Mouse (Mus musculus): ENCODE results near the gene Cln5. TPM values are rescaled to one million over a fixed set of nuclear protein-coding genes. Genes with fewer than 3 reads are reported as not detected.

Gene Cln5
- polyA plus RNA-seq, 1 experiment from 2014 or later = 29.8 TPM

GRCm38 (mm10) chr14:103086671-103087324, 16.8 kb downstream of the Cln5 start:
- no peaks in the 10 kb centered on the region for H3K27me3 ChIP-seq (ENCODE audit: control insufficient read depth, insufficient read depth, low read length)
- H3K27ac ChIP-seq (replicated peaks; ENCODE audit: low read depth, low read length) = no peak overlapping the region
- no peak overlapping the region for H3K4me2 ChIP-seq (ENCODE audit: low read depth, severe bottlenecking)
- H3K36me3 ChIP-seq (ENCODE audit: control insufficient read depth, insufficient read depth, low read length) = peaks cover 18% of the 10 kb centered on the region; the same call in 1 of the 2 replicates
- 92% methylated on average over 4 of the region's 4 CpGs for WGBS
- H3K9ac ChIP-seq (ENCODE audit: low read length) = no peak overlapping the region
- DNase-seq (ENCODE audit: low spot score) (no peak), ATAC-seq (ENCODE audit: insufficient number of reproducible peaks, low FRiP score, low TSS enrichment, low read depth) (no peak)
- no peak overlapping the region for H3K4me3 ChIP-seq (ENCODE audit: low read depth, low read length)
- no peaks in the 10 kb centered on the region for H3K4me1 ChIP-seq (ENCODE audit: control insufficient read depth, insufficient read depth, low read length)
- no peaks in the 10 kb centered on the region for H3K9me3 ChIP-seq (ENCODE audit: control insufficient read depth, low read length)

- Histone ChIP-seq H3K4me2 (ENCODE audit: low read depth, severe bottlenecking) (no peak overlapping the region), H3K9ac (ENCODE audit: low read length) (no peak overlapping the region), H3K27me3 (ENCODE audit: control insufficient read depth, insufficient read depth, low read length) (no peaks in the 10 kb centered on the region), H3K27ac (replicated peaks; ENCODE audit: low read depth, low read length) (no peak overlapping the region), H3K36me3 (ENCODE audit: control insufficient read depth, insufficient read depth, low read length) (peaks cover 16% of the 10 kb centered on the region; the same call in 1 of the 2 replicates), H3K4me1 (ENCODE audit: control insufficient read depth, insufficient read depth, low read length) (no peaks in the 10 kb centered on the region), H3K9me3 (ENCODE audit: control insufficient read depth, low read length) (no peaks in the 10 kb centered on the region), H3K4me3 (ENCODE audit: low read depth, low read length) (no peak overlapping the region)
- ATAC-seq (ENCODE audit: insufficient number of reproducible peaks, low FRiP score, low TSS enrichment, low read depth) (no peak), DNase-seq (ENCODE audit: low spot score) (no peak)
- 90% methylated on average over 5 of the region's 5 CpGs for WGBS
Observed at GRCm38 (mm10) chr14:103087846-103088245, 17.8 kb downstream of the Cln5 start.

GRCm38 (mm10) chr14:103088624-103089023, 18.6 kb downstream of the Cln5 start:
- no peak for ATAC-seq (ENCODE audit: insufficient number of reproducible peaks, low FRiP score, low TSS enrichment, low read depth)
- Histone ChIP-seq H3K9ac (ENCODE audit: low read length) (no peak overlapping the region), H3K4me2 (ENCODE audit: low read depth, severe bottlenecking) (no peak overlapping the region), H3K4me1 (ENCODE audit: control insufficient read depth, insufficient read depth, low read length) (no peaks in the 10 kb centered on the region), H3K27ac (replicated peaks; ENCODE audit: low read depth, low read length) (no peak overlapping the region), H3K36me3 (ENCODE audit: control insufficient read depth, insufficient read depth, low read length) (peaks cover 12% of the 10 kb centered on the region; the same call in 1 of the 2 replicates), H3K9me3 (ENCODE audit: control insufficient read depth, low read length) (no peaks in the 10 kb centered on the region), H3K4me3 (ENCODE audit: low read depth, low read length) (no peak overlapping the region), H3K27me3 (ENCODE audit: control insufficient read depth, insufficient read depth, low read length) (no peaks in the 10 kb centered on the region)
- DNase-seq (ENCODE audit: low spot score) = peak; percentile 47
- WGBS = 68% methylated on average over 6 of the region's 6 CpGs

- Histone ChIP-seq H3K27ac (replicated peaks; ENCODE audit: low read depth, low read length) (no peak overlapping the region), H3K27me3 (ENCODE audit: control insufficient read depth, insufficient read depth, low read length) (no peaks in the 10 kb centered on the region), H3K4me3 (ENCODE audit: low read depth, low read length) (no peak overlapping the region), H3K9ac (ENCODE audit: low read length) (no peak overlapping the region), H3K4me2 (ENCODE audit: low read depth, severe bottlenecking) (no peak overlapping the region), H3K4me1 (ENCODE audit: control insufficient read depth, insufficient read depth, low read length) (no peaks in the 10 kb centered on the region), H3K36me3 (ENCODE audit: control insufficient read depth, insufficient read depth, low read length) (peaks cover 2% of the 10 kb centered on the region; the same call in 1 of the 2 replicates), H3K9me3 (ENCODE audit: control insufficient read depth, low read length) (no peaks in the 10 kb centered on the region)
- WGBS = 86% methylated on average over 3 of the region's 3 CpGs
- no peak for ATAC-seq (ENCODE audit: insufficient number of reproducible peaks, low FRiP score, low TSS enrichment, low read depth)
- DNase-seq (ENCODE audit: low spot score) = no peak
Observed at GRCm38 (mm10) chr14:103093236-103093635, 23.2 kb downstream of the Cln5 start.

- Histone ChIP-seq H3K36me3 (ENCODE audit: control insufficient read depth, insufficient read depth, low read length) (peaks cover 2% of the 10 kb centered on the region; the same call in 1 of the 2 replicates), H3K27ac (replicated peaks; ENCODE audit: low read depth, low read length) (no peak overlapping the region), H3K9me3 (ENCODE audit: control insufficient read depth, low read length) (no peaks in the 10 kb centered on the region), H3K4me3 (ENCODE audit: low read depth, low read length) (no peak overlapping the region), H3K27me3 (ENCODE audit: control insufficient read depth, insufficient read depth, low read length) (no peaks in the 10 kb centered on the region), H3K4me1 (ENCODE audit: control insufficient read depth, insufficient read depth, low read length) (no peaks in the 10 kb centered on the region), H3K9ac (ENCODE audit: low read length) (no peak overlapping the region), H3K4me2 (ENCODE audit: low read depth, severe bottlenecking) (no peak overlapping the region)
- DNase-seq (ENCODE audit: low spot score) (no peak), ATAC-seq (ENCODE audit: insufficient number of reproducible peaks, low FRiP score, low TSS enrichment, low read depth) (no peak)
- 71% methylated on average over 4 of the region's 4 CpGs for WGBS
Observed at GRCm38 (mm10) chr14:103093670-103094069, 23.7 kb downstream of the Cln5 start.

- Histone ChIP-seq H3K9me3 (ENCODE audit: control insufficient read depth, low read length) (no peaks in the 10 kb centered on the region), H3K27ac (replicated peaks; ENCODE audit: low read depth, low read length) (no peak overlapping the region), H3K27me3 (ENCODE audit: control insufficient read depth, insufficient read depth, low read length) (no peaks in the 10 kb centered on the region), H3K4me1 (ENCODE audit: control insufficient read depth, insufficient read depth, low read length) (no peaks in the 10 kb centered on the region), H3K36me3 (ENCODE audit: control insufficient read depth, insufficient read depth, low read length) (peaks cover 2% of the 10 kb centered on the region; the same call in 1 of the 2 replicates), H3K4me3 (ENCODE audit: low read depth, low read length) (no peak overlapping the region), H3K9ac (ENCODE audit: low read length) (no peak overlapping the region), H3K4me2 (ENCODE audit: low read depth, severe bottlenecking) (no peak overlapping the region)
- no peak for ATAC-seq (ENCODE audit: insufficient number of reproducible peaks, low FRiP score, low TSS enrichment, low read depth)
- 93% methylated on average over 8 of the region's 8 CpGs for WGBS
- DNase-seq (ENCODE audit: low spot score) = no peak
Observed at GRCm38 (mm10) chr14:103095036-103095435, 25.0 kb downstream of the Cln5 start.

- Histone ChIP-seq H3K9me3 (ENCODE audit: control insufficient read depth, low read length) (no peaks in the 10 kb centered on the region), H3K9ac (ENCODE audit: low read length) (no peak overlapping the region), H3K4me3 (ENCODE audit: low read depth, low read length) (no peak overlapping the region), H3K36me3 (ENCODE audit: control insufficient read depth, insufficient read depth, low read length) (peaks cover 2% of the 10 kb centered on the region; the same call in 1 of the 2 replicates), H3K27ac (replicated peaks; ENCODE audit: low read depth, low read length) (no peak overlapping the region), H3K4me2 (ENCODE audit: low read depth, severe bottlenecking) (no peak overlapping the region), H3K27me3 (ENCODE audit: control insufficient read depth, insufficient read depth, low read length) (no peaks in the 10 kb centered on the region), H3K4me1 (ENCODE audit: control insufficient read depth, insufficient read depth, low read length) (no peaks in the 10 kb centered on the region)
- ATAC-seq (ENCODE audit: insufficient number of reproducible peaks, low FRiP score, low TSS enrichment, low read depth) (no peak), DNase-seq (ENCODE audit: low spot score) (no peak)
- 88% methylated on average over 8 of the region's 8 CpGs for WGBS
Observed at GRCm38 (mm10) chr14:103095826-103096225, 25.8 kb downstream of the Cln5 start.

- ATAC-seq (ENCODE audit: insufficient number of reproducible peaks, low FRiP score, low TSS enrichment, low read depth) (no peak), DNase-seq (ENCODE audit: low spot score) (no peak)
- Histone ChIP-seq H3K9ac (ENCODE audit: low read length) (no peak overlapping the region), H3K27ac (replicated peaks; ENCODE audit: low read depth, low read length) (no peak overlapping the region), H3K4me1 (ENCODE audit: control insufficient read depth, insufficient read depth, low read length) (no peaks in the 10 kb centered on the region), H3K27me3 (ENCODE audit: control insufficient read depth, insufficient read depth, low read length) (no peaks in the 10 kb centered on the region), H3K4me3 (ENCODE audit: low read depth, low read length) (no peak overlapping the region), H3K36me3 (ENCODE audit: control insufficient read depth, insufficient read depth, low read length) (peaks cover 2% of the 10 kb centered on the region; the same call in 1 of the 2 replicates), H3K4me2 (ENCODE audit: low read depth, severe bottlenecking) (no peak overlapping the region), H3K9me3 (ENCODE audit: control insufficient read depth, low read length) (no peaks in the 10 kb centered on the region)
- 91% methylated on average over 6 of the region's 6 CpGs for WGBS
Observed at GRCm38 (mm10) chr14:103096621-103097020, 26.6 kb downstream of the Cln5 start.

GRCm38 (mm10) chr14:103098213-103098586, 28.2 kb downstream of the Cln5 start:
- Histone ChIP-seq H3K4me3 (ENCODE audit: low read depth, low read length) (peak overlapping the region; percentile 85), H3K36me3 (ENCODE audit: control insufficient read depth, insufficient read depth, low read length) (no peaks in the 10 kb centered on the region; the same call in 1 of the 2 replicates), H3K9ac (ENCODE audit: low read length) (peak overlapping the region; percentile 99; the same call in 1 of the 2 replicates), H3K4me2 (ENCODE audit: low read depth, severe bottlenecking) (peak overlapping the region; percentile 62), H3K9me3 (ENCODE audit: control insufficient read depth, low read length) (no peaks in the 10 kb centered on the region), H3K27me3 (ENCODE audit: control insufficient read depth, insufficient read depth, low read length) (no peaks in the 10 kb centered on the region), H3K4me1 (ENCODE audit: control insufficient read depth, insufficient read depth, low read length) (no peaks in the 10 kb centered on the region), H3K27ac (replicated peaks; ENCODE audit: low read depth, low read length) (no peak overlapping the region)
- WGBS = 3% methylated on average over 2 of the region's 2 CpGs
- ATAC-seq (ENCODE audit: insufficient number of reproducible peaks, low FRiP score, low TSS enrichment, low read depth) = no peak
- DNase-seq (ENCODE audit: low spot score) = no peak
